Mouse (Mus musculus): ENCODE data around the gene Snx29. TPM values are rescaled to one million over a fixed set of nuclear protein-coding genes. Genes with fewer than 3 reads are reported as not detected.

The Snx29 gene
- polyA plus RNA-seq, 1 experiment from 2014 or later, result 12.1 TPM

DNA sequence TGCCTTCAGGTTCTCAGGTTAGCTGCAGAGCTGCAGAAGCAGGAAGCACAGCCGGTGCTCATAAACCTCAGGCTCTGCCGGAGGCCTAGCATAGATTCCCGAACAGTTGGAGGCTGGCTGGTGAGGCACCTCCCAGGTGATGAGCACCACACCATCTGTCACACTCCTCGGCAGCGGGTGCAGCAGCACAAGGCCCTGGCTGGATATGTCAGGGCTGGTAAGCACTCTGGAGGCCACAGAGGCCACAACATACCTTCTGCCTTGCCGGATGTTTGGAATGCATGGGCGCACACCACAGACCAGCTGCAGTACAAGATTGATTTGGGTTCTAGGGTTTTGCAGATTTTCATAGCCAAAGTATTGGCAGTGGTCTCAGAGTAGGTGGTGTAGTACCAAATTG lies 172.2 kb downstream of the Snx29 start:
- 92% methylated on average over 7 of the region's 7 CpGs for WGBS
- no peak overlapping the region; the same call in 1 of the 2 replicates for H3K27ac ChIP-seq (replicated peaks)
- H3K36me3 ChIP-seq (replicated peaks), result no peaks in the 10 kb centered on the region
- no peaks in the 10 kb centered on the region for H3K27me3 ChIP-seq (replicated peaks; ENCODE audit: low read depth, poor library complexity, severe bottlenecking)
- no peaks in the 10 kb centered on the region for H3K9me3 ChIP-seq
- DNase-seq (ENCODE audit: low spot score), result no peak
- H3K4me3 ChIP-seq, result no peak overlapping the region
- peaks cover 17% of the 10 kb centered on the region for H3K4me1 ChIP-seq

DNA sequence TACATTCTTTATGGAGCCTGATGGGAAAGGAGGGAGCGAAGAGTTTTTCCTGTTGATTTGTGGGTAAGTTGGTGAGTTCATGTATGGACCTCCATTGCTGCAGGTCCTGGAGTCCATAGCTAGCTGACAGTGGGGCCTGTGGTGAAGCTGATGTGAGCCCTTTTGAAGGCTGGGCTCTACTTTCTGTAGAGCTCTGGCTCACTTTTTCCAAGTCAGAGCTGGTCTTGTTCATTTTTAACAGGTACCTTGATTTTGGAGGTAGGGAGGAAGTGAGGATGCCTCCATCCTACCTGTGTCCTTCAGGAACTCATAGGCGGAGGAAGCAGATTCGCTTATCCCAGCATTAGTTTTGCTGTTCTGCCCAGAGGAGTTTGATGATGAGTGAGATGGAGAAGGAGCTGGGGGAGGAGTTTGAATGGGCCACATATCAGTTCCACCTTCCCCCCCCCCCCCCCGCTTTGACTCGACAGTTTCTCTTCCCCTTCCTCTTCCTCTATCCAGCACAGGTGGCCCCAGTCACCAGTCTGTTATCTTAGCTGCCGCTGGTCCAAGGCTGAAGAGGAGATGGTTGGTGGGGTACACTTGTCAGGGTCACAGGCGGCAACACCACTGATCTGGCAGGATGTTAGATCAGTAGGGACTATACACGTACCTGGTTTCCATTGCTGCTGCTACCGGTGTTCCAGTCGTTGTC lies 173.4 kb downstream of the Snx29 start:
- H3K9me3 ChIP-seq, result no peaks in the 10 kb centered on the region
- no peaks in the 10 kb centered on the region for H3K36me3 ChIP-seq (replicated peaks)
- 85% methylated on average over 10 of the region's 10 CpGs for WGBS
- H3K27me3 ChIP-seq (replicated peaks; ENCODE audit: low read depth, poor library complexity, severe bottlenecking), result no peaks in the 10 kb centered on the region
- no peak overlapping the region for H3K27ac ChIP-seq (replicated peaks)
- H3K4me1 ChIP-seq, result peaks cover 18% of the 10 kb centered on the region
- no peak overlapping the region for H3K4me3 ChIP-seq
- no peak for DNase-seq (ENCODE audit: low spot score)

DNA sequence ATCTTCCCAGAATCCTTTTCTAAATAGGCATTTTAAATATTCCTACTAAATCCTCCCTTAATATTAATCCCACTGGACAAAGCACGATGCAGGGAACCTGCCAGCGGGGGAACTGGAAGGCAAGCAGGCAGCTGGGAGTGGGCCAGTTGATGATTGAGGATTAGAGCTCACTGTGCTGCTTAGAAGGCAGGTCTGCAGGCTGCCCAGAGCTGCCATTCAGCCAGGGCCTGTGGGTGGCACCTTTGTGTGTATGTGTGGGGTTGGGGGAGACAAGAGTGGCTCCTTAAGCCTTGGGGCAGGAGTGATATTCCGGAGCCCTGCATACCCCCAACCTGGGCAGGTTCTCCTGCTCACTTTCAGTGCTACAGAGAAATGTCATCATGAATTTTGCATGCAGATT lies 174.0 kb downstream of the Snx29 start:
- Histone ChIP-seq H3K9me3 (no peaks in the 10 kb centered on the region), H3K27ac (replicated peaks) (no peak overlapping the region), H3K36me3 (replicated peaks) (no peaks in the 10 kb centered on the region), H3K4me3 (no peak overlapping the region), H3K4me1 (peaks cover 23% of the 10 kb centered on the region), H3K27me3 (replicated peaks; ENCODE audit: low read depth, poor library complexity, severe bottlenecking) (no peaks in the 10 kb centered on the region)
- DNase-seq (ENCODE audit: low spot score), result no peak
- 67% methylated on average over 3 of the region's 3 CpGs for WGBS

DNA sequence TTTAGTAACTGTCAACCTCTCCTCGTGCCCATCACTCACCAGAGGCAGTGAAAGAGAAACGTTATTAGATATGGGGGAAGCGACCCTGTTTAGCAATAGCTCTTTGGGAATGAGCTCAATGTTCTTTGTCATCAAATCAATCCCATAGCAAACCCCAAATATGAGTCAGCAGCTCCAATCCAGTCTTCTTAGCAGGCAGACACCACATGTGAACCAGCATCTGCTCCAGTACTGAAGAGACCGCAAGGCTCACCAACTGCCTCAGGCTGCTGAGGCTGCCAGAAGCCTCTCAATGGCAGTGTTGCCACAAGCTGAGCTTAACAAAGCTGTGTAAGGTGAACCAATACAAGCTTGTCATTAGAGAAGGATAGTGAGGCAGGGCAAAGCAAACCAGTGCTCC lies 177.4 kb downstream of the Snx29 start:
- no peak overlapping the region for H3K4me3 ChIP-seq
- H3K4me1 ChIP-seq, result peaks cover 27% of the 10 kb centered on the region
- DNase-seq (ENCODE audit: low spot score), result no peak
- H3K36me3 ChIP-seq (replicated peaks), result no peaks in the 10 kb centered on the region
- 71% methylated on average over 4 of the region's 4 CpGs for WGBS
- H3K27ac ChIP-seq (replicated peaks), result no peak overlapping the region
- no peaks in the 10 kb centered on the region for H3K9me3 ChIP-seq
- H3K27me3 ChIP-seq (replicated peaks; ENCODE audit: low read depth, poor library complexity, severe bottlenecking), result no peaks in the 10 kb centered on the region

DNA sequence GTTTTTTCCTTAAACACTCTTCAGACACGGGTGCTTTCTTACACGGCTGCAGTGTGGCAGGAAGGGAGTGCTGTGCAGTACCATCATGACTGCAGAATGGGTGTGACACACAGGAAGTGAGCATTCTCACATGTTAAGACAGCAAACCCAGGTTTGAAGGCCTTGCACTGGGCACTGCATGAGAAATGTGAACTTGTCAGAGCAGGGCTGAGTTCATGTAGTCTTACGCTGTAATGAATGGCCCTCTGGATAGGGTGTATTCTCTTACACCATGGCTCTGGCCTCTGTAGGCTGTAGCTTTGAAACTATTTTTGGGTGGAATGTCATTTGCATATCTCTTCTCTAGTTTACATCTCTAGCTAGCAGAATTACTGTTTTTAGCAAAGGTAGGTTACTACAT lies 178.4 kb downstream of the Snx29 start:
- Histone ChIP-seq H3K27me3 (replicated peaks; ENCODE audit: low read depth, poor library complexity, severe bottlenecking) (no peaks in the 10 kb centered on the region), H3K4me1 (peaks cover 27% of the 10 kb centered on the region), H3K9me3 (no peaks in the 10 kb centered on the region), H3K36me3 (replicated peaks) (no peaks in the 10 kb centered on the region), H3K4me3 (no peak overlapping the region), H3K27ac (replicated peaks) (no peak overlapping the region)
- DNase-seq (ENCODE audit: low spot score), result no peak
- WGBS, result 89% methylated on average over 3 of the region's 3 CpGs

DNA sequence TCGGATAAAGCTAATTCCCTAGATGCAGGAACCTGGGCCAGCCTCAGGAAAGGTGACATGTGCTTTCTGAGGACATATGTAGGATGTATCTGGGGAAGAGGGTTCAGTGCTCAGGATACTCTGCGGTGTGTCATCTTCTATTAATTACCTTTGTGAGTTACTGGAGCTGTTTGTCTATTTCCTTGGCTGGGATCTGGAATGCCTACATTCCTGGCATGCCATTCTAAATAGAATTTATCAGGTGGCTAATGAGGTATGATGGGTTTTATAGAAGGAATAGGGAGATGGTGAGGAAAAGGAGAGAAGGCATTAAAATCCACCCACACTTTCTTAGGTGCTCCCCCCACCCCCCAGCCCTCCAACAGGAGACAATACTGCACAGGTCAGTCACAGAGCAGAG lies 178.9 kb downstream of the Snx29 start:
- Histone ChIP-seq H3K36me3 (replicated peaks) (no peaks in the 10 kb centered on the region), H3K4me3 (no peak overlapping the region), H3K9me3 (no peaks in the 10 kb centered on the region), H3K27me3 (replicated peaks; ENCODE audit: low read depth, poor library complexity, severe bottlenecking) (no peaks in the 10 kb centered on the region), H3K4me1 (peaks cover 27% of the 10 kb centered on the region), H3K27ac (replicated peaks) (0 out of 2 replicates have a peak overlapping the region, but pooled peaks have one; percentile 14)
- DNase-seq (ENCODE audit: low spot score), result no peak
- 67% methylated on average over 2 of the region's 2 CpGs for WGBS

DNA sequence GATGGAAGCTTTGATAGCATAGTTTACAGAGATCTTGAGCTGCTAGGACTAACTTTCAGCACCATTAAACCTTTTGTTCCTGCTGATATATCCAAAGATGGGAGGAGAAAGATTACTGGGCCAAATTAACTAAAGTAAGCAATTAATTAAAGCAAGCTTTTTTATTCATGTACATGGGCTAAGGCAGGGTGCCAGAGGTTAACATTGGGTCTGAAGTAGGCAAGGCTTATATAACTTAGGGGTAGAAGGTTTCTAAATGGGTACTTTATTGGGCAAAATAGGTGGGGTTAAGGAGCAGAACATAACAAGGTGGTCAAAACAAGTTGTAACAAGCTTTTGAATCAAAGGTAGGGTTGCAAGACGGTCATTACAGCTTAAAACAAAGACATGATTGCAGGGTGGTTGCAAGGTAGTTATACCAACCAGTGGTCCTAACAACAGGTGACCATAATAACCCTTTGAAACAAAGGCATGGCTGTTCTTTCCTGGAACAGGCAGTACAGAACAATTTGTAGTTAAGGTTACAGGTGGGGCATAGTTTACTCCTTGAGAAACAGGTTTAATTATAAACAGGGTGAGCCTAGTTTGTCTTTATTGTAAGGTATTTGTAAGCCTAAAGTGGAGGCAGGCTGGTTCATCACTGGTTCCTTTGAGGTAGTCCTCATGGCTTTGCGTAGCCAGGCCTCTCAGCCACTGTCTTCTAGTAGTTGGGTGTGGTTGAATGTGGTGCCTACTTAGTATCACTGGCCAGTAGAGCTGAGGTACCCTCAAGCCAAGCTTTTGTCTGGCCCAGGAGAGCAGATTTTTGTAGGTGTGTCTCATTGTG lies 182.2 kb downstream of the Snx29 start:
- H3K27me3 ChIP-seq (replicated peaks; ENCODE audit: low read depth, poor library complexity, severe bottlenecking), result no peaks in the 10 kb centered on the region
- WGBS, result 80% methylated on average over 2 of the region's 2 CpGs

DNA sequence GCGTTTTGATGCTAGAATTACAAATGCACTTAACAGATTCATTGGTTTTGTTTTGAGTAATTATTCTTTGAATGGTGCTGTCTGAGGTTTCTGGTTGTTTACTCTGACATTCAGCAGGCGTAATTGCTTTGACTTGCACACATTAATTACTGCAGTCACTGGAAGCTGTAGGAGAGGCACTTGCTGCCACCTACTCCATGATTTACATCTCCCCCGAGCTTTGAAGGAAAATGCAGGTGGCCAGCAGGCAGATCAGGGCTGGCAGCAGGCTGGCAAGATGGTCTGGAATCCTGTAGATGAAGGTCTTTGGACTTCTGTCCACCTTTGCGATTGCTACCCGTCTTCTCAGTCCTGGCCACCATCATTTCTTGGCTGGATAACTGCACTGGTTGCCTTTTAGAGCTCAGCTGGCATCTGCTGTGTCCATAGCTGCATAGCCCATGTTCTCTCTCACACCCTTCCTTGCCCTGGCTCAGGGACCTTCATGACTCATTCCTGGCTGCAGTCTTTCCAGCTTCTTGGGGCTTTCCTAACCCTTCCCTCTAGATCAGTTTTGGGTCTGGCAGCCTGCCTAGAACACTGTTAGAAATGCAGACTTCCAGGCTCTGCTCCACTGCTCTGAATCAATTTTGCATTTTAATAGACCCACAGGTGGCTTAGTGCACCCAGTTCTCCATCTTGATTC lies 182.9 kb downstream of the Snx29 start:
- WGBS, result 83% methylated on average over 5 of the region's 5 CpGs

More for the DNA sequence above, 182.2 kb downstream of the Snx29 start:
- H3K27ac ChIP-seq (replicated peaks), result no peak overlapping the region
- peaks cover 13% of the 10 kb centered on the region; the same call in 1 of the 2 replicates for H3K4me1 ChIP-seq
- no peak for DNase-seq (ENCODE audit: low spot score)
- no peak overlapping the region for H3K4me3 ChIP-seq
- H3K9me3 ChIP-seq, result no peaks in the 10 kb centered on the region
- no peaks in the 10 kb centered on the region for H3K36me3 ChIP-seq (replicated peaks)

DNA sequence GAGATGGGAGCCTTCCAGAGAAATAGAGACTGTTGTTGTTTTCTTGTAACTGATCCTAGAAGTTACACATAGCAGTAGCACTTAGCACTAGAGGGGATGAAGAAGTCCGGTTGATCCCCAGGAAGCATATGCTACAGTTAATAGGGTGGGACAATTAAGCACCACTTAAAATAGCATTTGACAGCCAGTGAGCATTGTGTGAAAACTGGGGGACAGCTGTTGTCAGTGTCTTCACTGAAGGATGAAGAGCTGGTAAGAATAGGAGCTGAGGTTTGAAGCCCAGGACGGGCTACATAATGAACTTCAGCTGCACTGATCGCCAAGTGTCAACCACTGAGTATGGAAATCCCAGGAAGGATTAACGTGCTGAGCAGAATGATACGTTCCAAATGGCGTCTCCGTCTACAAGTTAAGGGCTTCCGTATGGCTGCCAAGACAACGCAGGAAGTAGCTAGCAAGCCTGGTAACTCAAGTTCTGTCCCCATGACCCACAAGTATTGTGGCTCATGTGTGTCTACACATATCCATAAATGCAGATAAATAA lies 184.6 kb downstream of the Snx29 start:
- DNase-seq (ENCODE audit: low spot score), result no peak
- H3K9me3 ChIP-seq, result no peaks in the 10 kb centered on the region
- WGBS, result 69% methylated on average over 9 of the region's 9 CpGs
- H3K27me3 ChIP-seq (replicated peaks; ENCODE audit: low read depth, poor library complexity, severe bottlenecking), result no peaks in the 10 kb centered on the region
- no peak overlapping the region for H3K27ac ChIP-seq (replicated peaks)
- no peaks in the 10 kb centered on the region for H3K36me3 ChIP-seq (replicated peaks)
- no peak overlapping the region for H3K4me3 ChIP-seq
- 0 out of 2 replicates have a peak, but pooled peaks cover 3% of the 10 kb centered on the region for H3K4me1 ChIP-seq

More for the DNA sequence above, 182.9 kb downstream of the Snx29 start:
- no peak overlapping the region for H3K4me3 ChIP-seq
- DNase-seq (ENCODE audit: low spot score), result no peak
- H3K4me1 ChIP-seq, result peaks cover 13% of the 10 kb centered on the region; the same call in 1 of the 2 replicates
- no peaks in the 10 kb centered on the region for H3K27me3 ChIP-seq (replicated peaks; ENCODE audit: low read depth, poor library complexity, severe bottlenecking)
- H3K36me3 ChIP-seq (replicated peaks), result no peaks in the 10 kb centered on the region
- no peaks in the 10 kb centered on the region for H3K9me3 ChIP-seq
- no peak overlapping the region for H3K27ac ChIP-seq (replicated peaks)

DNA sequence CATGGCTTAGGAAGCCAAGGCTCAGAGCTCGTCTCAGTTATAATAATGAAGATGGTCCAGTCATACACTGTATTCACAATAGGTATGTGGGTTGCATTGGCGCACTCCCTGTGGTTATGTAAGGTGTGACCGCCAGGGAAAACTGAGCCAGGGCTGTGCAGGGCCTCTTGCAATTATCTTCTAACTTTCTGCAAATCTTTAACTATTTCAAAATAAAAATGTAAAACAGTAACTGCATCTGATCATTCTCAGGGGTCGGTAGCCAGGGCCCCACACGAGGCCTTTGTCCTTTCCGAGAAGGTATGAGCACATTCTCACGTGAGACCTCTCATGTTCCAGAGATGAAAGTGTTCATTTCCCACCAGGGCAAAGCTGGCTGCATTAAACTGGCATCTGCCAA lies 185.6 kb downstream of the Snx29 start:
- no peak overlapping the region for H3K4me3 ChIP-seq
- no peaks in the 10 kb centered on the region for H3K36me3 ChIP-seq (replicated peaks)
- 0 out of 2 replicates have a peak, but pooled peaks cover 3% of the 10 kb centered on the region for H3K4me1 ChIP-seq
- H3K9me3 ChIP-seq, result no peaks in the 10 kb centered on the region
- no peak for DNase-seq (ENCODE audit: low spot score)
- no peaks in the 10 kb centered on the region for H3K27me3 ChIP-seq (replicated peaks; ENCODE audit: low read depth, poor library complexity, severe bottlenecking)
- no peak overlapping the region for H3K27ac ChIP-seq (replicated peaks)
- WGBS, result 89% methylated on average over 7 of the region's 7 CpGs

DNA sequence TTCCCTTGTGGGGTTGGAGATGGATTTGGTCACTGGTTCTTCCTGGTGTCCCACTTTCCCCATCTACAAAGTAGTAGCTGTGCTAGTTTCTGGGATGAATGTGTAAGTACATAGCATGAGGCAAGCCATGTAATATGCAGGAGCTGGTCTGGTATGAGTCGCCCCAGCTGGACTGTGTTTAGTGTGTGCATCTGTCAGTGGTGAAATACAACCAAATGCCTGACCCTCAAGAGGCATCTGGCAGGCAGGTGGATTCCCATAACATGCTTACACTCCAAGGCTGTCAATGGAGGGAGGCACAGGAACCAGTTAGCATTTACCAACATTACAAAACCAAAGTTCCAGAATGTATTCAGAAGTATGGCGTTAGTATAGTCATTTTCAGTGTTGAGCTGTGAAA lies 187.7 kb downstream of the Snx29 start:
- Histone ChIP-seq H3K36me3 (replicated peaks) (no peaks in the 10 kb centered on the region), H3K4me3 (no peak overlapping the region), H3K27me3 (replicated peaks; ENCODE audit: low read depth, poor library complexity, severe bottlenecking) (no peaks in the 10 kb centered on the region), H3K27ac (replicated peaks) (no peak overlapping the region), H3K9me3 (no peaks in the 10 kb centered on the region), H3K4me1 (0 out of 2 replicates have a peak, but pooled peaks cover 3% of the 10 kb centered on the region)
- no peak for DNase-seq (ENCODE audit: low spot score)
- 91% methylated on average over 2 of the region's 2 CpGs for WGBS

DNA sequence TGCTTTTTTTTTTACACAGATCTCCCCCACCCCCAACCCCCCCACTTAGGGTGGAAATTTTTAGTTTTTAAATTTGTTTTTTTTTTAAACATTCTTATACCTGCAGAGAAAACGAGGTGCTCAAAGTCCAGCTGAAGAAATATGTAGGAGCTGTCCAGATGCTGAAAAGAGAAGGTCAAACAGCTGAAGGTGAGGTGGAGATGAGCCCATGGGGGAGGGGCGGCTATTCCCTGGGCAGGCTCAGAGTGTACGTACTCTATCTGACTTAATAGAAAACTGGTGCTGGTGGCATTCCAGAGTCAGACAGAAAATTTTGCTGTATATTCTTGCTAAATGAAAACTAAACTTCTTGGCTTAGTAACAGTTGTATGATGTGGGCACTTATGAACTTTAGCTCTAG lies 188.1 kb downstream of the Snx29 start:
- DNase-seq (ENCODE audit: low spot score), result peak; percentile 22
- H3K4me1 ChIP-seq, result 0 out of 2 replicates have a peak, but pooled peaks cover 3% of the 10 kb centered on the region
- H3K4me3 ChIP-seq, result no peak overlapping the region
- 56% methylated on average over 3 of the region's 3 CpGs for WGBS
- no peaks in the 10 kb centered on the region for H3K27me3 ChIP-seq (replicated peaks; ENCODE audit: low read depth, poor library complexity, severe bottlenecking)
- H3K27ac ChIP-seq (replicated peaks), result no peak overlapping the region
- H3K36me3 ChIP-seq (replicated peaks), result no peaks in the 10 kb centered on the region
- no peaks in the 10 kb centered on the region for H3K9me3 ChIP-seq

Measured in embryonic facial prominence, embryonic 10.5 days (tissue).